Mouse (Mus musculus): ENCODE data around the gene Prelid1. TPM values are rescaled to one million over a fixed set of nuclear protein-coding genes. Genes with fewer than 3 reads are reported as not detected.

Prelid1 gene
- 347 and 353 TPM in 2 replicates for polyA plus RNA-seq (2015; fragmentation: Nextera tagmentation; extraction: Ambion mirVana)

GRCm38 (mm10) chr13:55319931-55320533 is at the start of gene Prelid1:
TSS of gene Prelid1 (plus strand) at chr13:55320500.
- Histone ChIP-seq H3K4me1 (ENCODE audit: control insufficient read depth, insufficient read depth, low read depth, low read length) (peaks cover 22% of the 10 kb centered on the region), H3K9me3 (ENCODE audit: control insufficient read depth, low read length) (no peaks in the 10 kb centered on the region), H3K36me3 (ENCODE audit: control insufficient read depth, insufficient read depth, low read length) (peaks cover 13% of the 10 kb centered on the region), H3K4me2 (ENCODE audit: low read length) (peak within 1 kb of the TSS; percentile 66), H3K27ac (ENCODE audit: low read depth, low read length) (peak within 1 kb of the TSS; percentile 73), H3K4me3 (ENCODE audit: low read length) (peak within 1 kb of the TSS; percentile 84), H3K9ac (ENCODE audit: low read depth, low read length) (peak within 1 kb of the TSS; percentile 90), H3K27me3 (replicated peaks; ENCODE audit: control insufficient read depth, insufficient read depth, low read length) (no peaks in the 10 kb centered on the region)
- no peak for ATAC-seq
- 90% methylated on average over 4 of the region's 4 CpGs for WGBS

GRCm38 (mm10) chr13:55277203-55277602 is 43.1 kb upstream of the Prelid1 start:
- 70% methylated on average over 5 of the region's 5 CpGs for WGBS
- no peak overlapping the region for H3K9ac ChIP-seq (ENCODE audit: low read depth, low read length)
- H3K36me3 ChIP-seq (ENCODE audit: control insufficient read depth, insufficient read depth, low read length), result peaks cover 19% of the 10 kb centered on the region
- H3K27me3 ChIP-seq (replicated peaks; ENCODE audit: control insufficient read depth, insufficient read depth, low read length), result no peaks in the 10 kb centered on the region
- no peak overlapping the region for H3K4me2 ChIP-seq (ENCODE audit: low read length)
- ATAC-seq, result no peak
- no peak overlapping the region for H3K4me3 ChIP-seq (ENCODE audit: low read length)
- H3K4me1 ChIP-seq (ENCODE audit: control insufficient read depth, insufficient read depth, low read depth, low read length), result no peaks in the 10 kb centered on the region
- H3K9me3 ChIP-seq (ENCODE audit: control insufficient read depth, low read length), result no peaks in the 10 kb centered on the region
- no peak overlapping the region for H3K27ac ChIP-seq (ENCODE audit: low read depth, low read length)

- H3K9ac ChIP-seq (ENCODE audit: low read depth, low read length), result no peak overlapping the region
- no peaks in the 10 kb centered on the region for H3K4me1 ChIP-seq (ENCODE audit: control insufficient read depth, insufficient read depth, low read depth, low read length)
- no peak for ATAC-seq
- no peak overlapping the region for H3K27ac ChIP-seq (ENCODE audit: low read depth, low read length)
- no peaks in the 10 kb centered on the region for H3K9me3 ChIP-seq (ENCODE audit: control insufficient read depth, low read length)
- peaks cover 17% of the 10 kb centered on the region for H3K36me3 ChIP-seq (ENCODE audit: control insufficient read depth, insufficient read depth, low read length)
- 92% methylated on average over 5 of the region's 5 CpGs for WGBS
- no peaks in the 10 kb centered on the region for H3K27me3 ChIP-seq (replicated peaks; ENCODE audit: control insufficient read depth, insufficient read depth, low read length)
- no peak overlapping the region for H3K4me3 ChIP-seq (ENCODE audit: low read length)
- no peak overlapping the region for H3K4me2 ChIP-seq (ENCODE audit: low read length)
These were observed 42.7 kb upstream of the Prelid1 start for GRCm38 (mm10) chr13:55277646-55278045.

- Histone ChIP-seq H3K9ac (ENCODE audit: low read depth, low read length) (no peak overlapping the region), H3K4me3 (ENCODE audit: low read length) (no peak overlapping the region), H3K27me3 (replicated peaks; ENCODE audit: control insufficient read depth, insufficient read depth, low read length) (no peaks in the 10 kb centered on the region), H3K36me3 (ENCODE audit: control insufficient read depth, insufficient read depth, low read length) (peaks cover 35% of the 10 kb centered on the region), H3K27ac (ENCODE audit: low read depth, low read length) (no peak overlapping the region), H3K4me1 (ENCODE audit: control insufficient read depth, insufficient read depth, low read depth, low read length) (no peaks in the 10 kb centered on the region), H3K9me3 (ENCODE audit: control insufficient read depth, low read length) (no peaks in the 10 kb centered on the region), H3K4me2 (ENCODE audit: low read length) (no peak overlapping the region)
- ATAC-seq, result no peak
- 78% methylated on average over 3 of the region's 3 CpGs for WGBS
These were observed 31.4 kb upstream of the Prelid1 start for GRCm38 (mm10) chr13:55288854-55289253.

- Histone ChIP-seq H3K9ac (ENCODE audit: low read depth, low read length) (no peak overlapping the region), H3K4me1 (ENCODE audit: control insufficient read depth, insufficient read depth, low read depth, low read length) (no peaks in the 10 kb centered on the region), H3K4me2 (ENCODE audit: low read length) (no peak overlapping the region), H3K36me3 (ENCODE audit: control insufficient read depth, insufficient read depth, low read length) (peaks cover 34% of the 10 kb centered on the region), H3K4me3 (ENCODE audit: low read length) (no peak overlapping the region), H3K27me3 (replicated peaks; ENCODE audit: control insufficient read depth, insufficient read depth, low read length) (no peaks in the 10 kb centered on the region), H3K9me3 (ENCODE audit: control insufficient read depth, low read length) (no peaks in the 10 kb centered on the region), H3K27ac (ENCODE audit: low read depth, low read length) (no peak overlapping the region)
- 89% methylated on average over 1 of the region's 1 CpGs for WGBS
- ATAC-seq, result no peak
These were observed 23.5 kb upstream of the Prelid1 start for GRCm38 (mm10) chr13:55296760-55297159.

- Histone ChIP-seq H3K4me3 (ENCODE audit: low read length) (no peak overlapping the region), H3K4me1 (ENCODE audit: control insufficient read depth, insufficient read depth, low read depth, low read length) (no peaks in the 10 kb centered on the region), H3K36me3 (ENCODE audit: control insufficient read depth, insufficient read depth, low read length) (peaks cover 41% of the 10 kb centered on the region), H3K27ac (ENCODE audit: low read depth, low read length) (no peak overlapping the region), H3K4me2 (ENCODE audit: low read length) (no peak overlapping the region), H3K27me3 (replicated peaks; ENCODE audit: control insufficient read depth, insufficient read depth, low read length) (no peaks in the 10 kb centered on the region), H3K9ac (ENCODE audit: low read depth, low read length) (no peak overlapping the region), H3K9me3 (ENCODE audit: control insufficient read depth, low read length) (no peaks in the 10 kb centered on the region)
- ATAC-seq, result no peak
- 92% methylated on average over 5 of the region's 5 CpGs for WGBS
These were observed 19.4 kb upstream of the Prelid1 start for GRCm38 (mm10) chr13:55300913-55301312.

- 89% methylated on average over 8 of the region's 8 CpGs for WGBS
- peaks cover 51% of the 10 kb centered on the region for H3K36me3 ChIP-seq (ENCODE audit: control insufficient read depth, insufficient read depth, low read length)
- no peaks in the 10 kb centered on the region for H3K4me1 ChIP-seq (ENCODE audit: control insufficient read depth, insufficient read depth, low read depth, low read length)
- no peak overlapping the region for H3K4me2 ChIP-seq (ENCODE audit: low read length)
- ATAC-seq, result no peak
- H3K9me3 ChIP-seq (ENCODE audit: control insufficient read depth, low read length), result no peaks in the 10 kb centered on the region
- H3K4me3 ChIP-seq (ENCODE audit: low read length), result no peak overlapping the region
- no peak overlapping the region for H3K27ac ChIP-seq (ENCODE audit: low read depth, low read length)
- no peaks in the 10 kb centered on the region for H3K27me3 ChIP-seq (replicated peaks; ENCODE audit: control insufficient read depth, insufficient read depth, low read length)
- no peak overlapping the region for H3K9ac ChIP-seq (ENCODE audit: low read depth, low read length)
These were observed 8.2 kb upstream of the Prelid1 start for GRCm38 (mm10) chr13:55312028-55312630.

- 87% methylated on average over 9 of the region's 9 CpGs for WGBS
- no peak overlapping the region for H3K27ac ChIP-seq (ENCODE audit: low read depth, low read length)
- H3K36me3 ChIP-seq (ENCODE audit: control insufficient read depth, insufficient read depth, low read length), result peaks cover 44% of the 10 kb centered on the region
- no peak overlapping the region for H3K4me2 ChIP-seq (ENCODE audit: low read length)
- H3K9ac ChIP-seq (ENCODE audit: low read depth, low read length), result no peak overlapping the region
- H3K27me3 ChIP-seq (replicated peaks; ENCODE audit: control insufficient read depth, insufficient read depth, low read length), result no peaks in the 10 kb centered on the region
- no peaks in the 10 kb centered on the region for H3K9me3 ChIP-seq (ENCODE audit: control insufficient read depth, low read length)
- no peak overlapping the region for H3K4me3 ChIP-seq (ENCODE audit: low read length)
- ATAC-seq, result no peak
- H3K4me1 ChIP-seq (ENCODE audit: control insufficient read depth, insufficient read depth, low read depth, low read length), result no peaks in the 10 kb centered on the region
These were observed 7.2 kb upstream of the Prelid1 start for GRCm38 (mm10) chr13:55313051-55313450.

GRCm38 (mm10) chr13:55314891-55315412 is 5.3 kb upstream of the Prelid1 start:
- 85% methylated on average over 2 of the region's 2 CpGs for WGBS
- Histone ChIP-seq H3K4me2 (ENCODE audit: low read length) (no peak overlapping the region), H3K36me3 (ENCODE audit: control insufficient read depth, insufficient read depth, low read length) (peaks cover 42% of the 10 kb centered on the region), H3K27me3 (replicated peaks; ENCODE audit: control insufficient read depth, insufficient read depth, low read length) (no peaks in the 10 kb centered on the region), H3K9ac (ENCODE audit: low read depth, low read length) (no peak overlapping the region), H3K27ac (ENCODE audit: low read depth, low read length) (no peak overlapping the region), H3K4me3 (ENCODE audit: low read length) (no peak overlapping the region), H3K4me1 (ENCODE audit: control insufficient read depth, insufficient read depth, low read depth, low read length) (no peaks in the 10 kb centered on the region), H3K9me3 (ENCODE audit: control insufficient read depth, low read length) (no peaks in the 10 kb centered on the region)
- no peak for ATAC-seq
